Mouse (Mus musculus): Measurements from ENCODE around the gene Mtnr1a.

The Mtnr1a gene

DNA sequence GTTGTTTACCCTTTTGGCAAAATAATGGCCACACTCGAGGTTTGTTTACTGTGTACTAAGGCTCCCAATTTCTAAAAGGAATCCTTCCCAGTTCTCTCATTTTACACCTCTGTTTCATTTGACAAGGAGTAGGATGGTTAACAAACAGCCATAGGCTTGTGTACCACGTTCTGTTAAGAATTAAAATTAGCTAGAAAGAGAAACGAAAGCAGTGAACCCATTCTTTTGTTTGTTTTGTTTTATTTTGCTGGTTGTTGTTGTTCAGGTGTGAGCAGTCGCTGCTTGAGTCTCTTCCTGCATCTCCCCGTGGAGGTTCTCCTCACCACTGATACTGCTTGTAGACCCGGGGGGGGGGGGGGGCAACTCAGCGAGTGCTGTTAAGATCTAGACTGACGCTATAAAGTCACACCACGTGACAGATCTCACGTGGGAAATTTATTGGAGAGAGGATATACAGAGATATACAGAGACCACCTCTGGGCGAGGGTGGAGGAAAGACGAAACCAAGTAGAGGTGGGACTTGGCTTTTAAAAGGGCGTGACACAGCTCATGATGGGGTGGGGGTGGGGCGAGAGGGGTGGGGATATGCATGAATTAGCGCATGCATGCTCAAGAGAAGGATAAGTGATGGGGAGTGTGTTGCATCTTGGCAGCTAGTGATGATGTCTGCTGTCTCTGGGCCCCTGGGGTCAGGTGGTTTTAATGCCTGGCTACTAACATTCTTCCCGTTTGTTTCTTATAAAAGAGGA is 41.3 kb downstream of the Mtnr1a start:
- DNase-seq: no peak

DNA sequence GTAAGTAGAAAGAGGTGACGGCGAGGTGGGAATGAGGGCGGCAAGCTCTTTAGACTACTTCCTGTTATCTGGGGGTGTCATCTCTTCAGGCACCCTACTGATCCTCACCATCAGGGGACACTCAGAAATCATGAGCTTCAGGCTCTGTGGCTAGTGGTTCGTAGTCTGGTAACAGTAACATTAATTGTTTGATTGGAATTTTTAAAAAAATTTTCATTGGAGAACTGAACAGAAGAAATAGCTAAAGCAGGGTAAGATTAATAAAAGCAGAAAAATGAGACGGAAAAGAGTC is 41.8 kb downstream of the Mtnr1a start:
- no peak for DNase-seq

DNA sequence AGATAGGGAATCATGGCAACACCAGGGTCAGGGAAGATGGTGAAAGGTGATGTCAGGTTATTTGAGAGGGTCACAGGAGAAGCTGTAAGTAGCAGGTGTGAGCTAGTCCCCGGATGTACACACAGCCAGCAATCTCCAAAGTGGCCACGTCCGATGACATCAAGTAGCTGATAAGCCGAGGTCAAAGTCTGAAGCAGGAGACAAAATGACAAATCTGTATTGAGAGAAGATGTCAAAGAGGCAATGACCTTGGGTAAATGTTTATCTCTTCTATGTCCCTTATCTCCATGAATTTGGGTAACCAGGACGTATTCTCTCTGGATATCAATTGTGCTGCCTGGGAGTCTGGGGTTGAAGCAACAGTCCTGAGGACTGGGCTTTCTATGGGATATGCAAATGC is 42.9 kb downstream of the Mtnr1a start:
- no peak for DNase-seq

DNA sequence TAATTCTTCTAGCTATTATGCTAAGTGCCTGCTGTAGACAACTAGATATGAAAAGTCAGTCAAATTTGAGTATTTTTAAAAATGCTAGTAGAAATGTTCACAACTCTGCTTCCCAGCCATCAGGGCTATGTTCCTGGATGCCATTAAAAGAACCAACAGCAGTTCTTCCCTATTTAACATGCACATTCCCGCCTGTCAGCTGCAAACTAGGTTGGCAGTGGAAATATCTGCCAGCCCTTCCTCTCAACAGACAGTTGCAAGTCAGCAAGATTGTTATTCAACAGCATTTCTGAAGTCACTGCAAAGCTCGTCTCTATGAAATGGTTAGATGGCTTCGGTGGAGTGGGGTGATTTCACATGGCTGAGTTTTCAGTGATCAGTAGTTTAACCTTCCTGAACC is 48.7 kb downstream of the Mtnr1a start:
- DNase-seq: no peak

DNA sequence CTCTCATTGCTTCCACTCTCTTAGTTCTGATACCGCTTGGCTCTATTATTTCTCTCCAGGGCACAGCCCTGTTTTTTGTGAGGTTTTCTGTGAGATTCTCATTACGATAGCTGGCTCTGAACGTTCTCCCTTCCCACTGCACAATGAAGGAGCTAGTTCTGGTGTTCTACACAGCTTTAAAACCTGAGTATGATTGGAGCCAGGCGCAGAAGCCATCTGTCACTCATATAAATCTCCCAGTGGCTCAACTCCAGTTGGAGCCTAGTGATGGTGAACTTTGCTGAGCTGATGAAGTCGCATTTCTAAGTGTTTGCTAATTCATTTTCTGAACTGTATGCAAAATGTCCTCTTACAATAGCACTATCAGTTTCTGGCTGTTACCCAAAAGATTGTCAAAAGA is 56.7 kb downstream of the Mtnr1a start:
- DNase-seq: no peak

Data from cerebellum, adult 18-20 months (tissue).